Mouse (Mus musculus) layer of hippocampus, adult 9-10 months (tissue): Measurements from ENCODE around the gene Ola1.

ENCODE experiments used
- DNase-seq: peaks from one replicate; pipeline ENCODE4 v3.0.0; 2022; ENCODE audit warnings: low spot score

Gene Ola1

DNA sequence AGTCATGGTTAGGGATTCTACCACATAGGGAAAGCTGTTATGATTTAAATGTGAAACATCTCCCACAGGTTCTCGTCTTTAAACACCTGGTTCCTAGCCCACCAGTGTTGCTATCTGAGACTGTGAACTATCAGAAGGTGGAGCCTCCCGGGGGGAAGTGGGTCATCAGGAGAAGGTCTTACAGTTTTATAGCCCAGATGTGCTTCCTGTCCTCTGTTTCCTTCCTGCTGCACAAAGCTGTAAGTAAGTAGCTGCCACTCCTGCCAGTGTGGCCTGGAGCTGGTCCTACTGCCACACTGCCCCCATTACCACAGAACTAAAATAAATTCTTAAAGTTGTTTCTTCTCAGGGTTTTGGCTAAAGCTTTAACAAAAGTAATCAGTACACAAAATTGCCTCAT lies 72.6 kb downstream of the Ola1 start:
- no peak for DNase-seq

DNA sequence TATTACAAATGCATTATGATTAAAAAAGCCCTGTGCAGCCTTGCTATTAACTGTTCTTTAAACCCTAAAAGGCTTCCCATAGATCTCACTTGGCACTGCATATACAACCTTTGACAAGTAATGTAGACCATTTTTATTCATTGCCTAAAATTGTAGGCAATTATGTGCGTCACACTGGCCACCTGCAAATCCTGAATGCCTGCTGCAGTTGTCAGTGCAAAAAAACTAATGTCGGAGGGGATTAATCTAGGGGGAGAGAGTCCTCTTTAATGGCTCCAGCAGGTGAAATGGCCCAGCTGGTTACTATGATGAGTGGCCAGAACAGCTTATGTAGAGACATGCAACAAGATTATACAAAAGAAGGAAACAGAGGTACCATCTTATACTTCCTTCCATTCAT lies 75.0 kb downstream of the Ola1 start:
- DNase-seq: no peak

DNA sequence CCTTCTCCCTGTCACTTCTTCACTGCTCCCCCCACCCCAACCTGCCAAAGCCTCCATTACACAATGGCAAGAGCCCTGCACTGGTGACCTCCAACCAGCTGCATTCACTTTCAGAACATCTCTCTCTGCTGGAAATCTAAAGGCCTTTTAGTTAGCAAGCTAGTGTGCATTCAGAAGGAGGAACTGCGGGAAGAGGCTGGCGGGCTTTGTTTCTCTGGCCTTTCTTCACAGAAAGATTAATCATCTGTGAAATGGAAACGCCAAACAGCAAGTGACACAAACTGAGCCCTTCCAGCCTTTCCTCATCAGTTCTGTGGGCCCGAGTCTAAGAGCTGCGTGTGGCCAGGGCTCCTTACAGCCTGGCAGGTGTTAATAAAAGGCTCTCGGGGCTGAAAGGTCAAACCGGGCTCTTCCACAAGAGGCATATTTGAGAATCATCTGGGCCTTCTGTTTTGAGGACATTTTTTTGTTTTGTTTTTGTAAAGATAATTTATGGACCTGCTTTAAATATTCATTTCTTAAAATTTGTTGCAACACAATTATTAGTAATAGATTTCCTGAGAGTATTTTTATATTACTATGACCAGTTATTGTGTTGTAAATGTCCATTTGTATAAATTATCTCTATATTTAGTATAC lies 75.8 kb downstream of the Ola1 start:
- DNase-seq: no peak

DNA sequence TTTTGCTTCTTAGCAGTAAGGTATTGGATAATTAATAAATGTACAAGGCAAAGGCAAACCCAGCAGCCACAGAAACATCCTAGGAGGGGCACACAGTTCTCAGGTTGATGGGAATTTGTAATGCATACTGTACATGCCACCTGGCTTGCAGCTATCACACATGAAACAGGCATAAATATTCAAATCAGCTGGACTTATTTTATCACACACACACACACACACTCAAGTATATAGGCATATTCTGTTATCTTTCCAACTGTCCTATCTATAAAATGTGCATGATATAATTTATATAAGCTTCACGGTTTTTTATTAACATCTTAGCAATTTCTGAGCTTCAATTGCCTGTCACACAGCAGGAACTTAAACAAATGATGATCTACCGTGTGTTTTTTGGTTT lies 85.8 kb downstream of the Ola1 start:
- DNase-seq: no peak

DNA sequence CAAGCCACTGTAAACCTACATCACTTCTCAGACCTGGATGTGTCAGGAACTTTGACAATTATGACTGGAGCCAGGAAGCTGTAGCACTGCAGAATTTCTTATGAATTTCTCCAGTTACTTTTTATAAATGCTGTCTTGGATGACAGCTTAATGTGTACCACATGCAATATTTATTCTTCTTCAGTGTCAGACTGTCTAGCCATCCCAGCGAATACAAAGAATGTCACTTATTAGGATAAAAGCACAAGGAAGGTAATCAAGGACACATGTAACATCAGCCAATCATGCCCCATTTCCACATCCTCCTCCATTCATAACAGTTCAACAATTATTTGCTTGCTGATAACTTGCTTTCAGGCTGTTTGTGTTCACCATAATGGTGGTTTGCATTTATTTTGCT lies 91.0 kb downstream of the Ola1 start:
- no peak for DNase-seq

DNA sequence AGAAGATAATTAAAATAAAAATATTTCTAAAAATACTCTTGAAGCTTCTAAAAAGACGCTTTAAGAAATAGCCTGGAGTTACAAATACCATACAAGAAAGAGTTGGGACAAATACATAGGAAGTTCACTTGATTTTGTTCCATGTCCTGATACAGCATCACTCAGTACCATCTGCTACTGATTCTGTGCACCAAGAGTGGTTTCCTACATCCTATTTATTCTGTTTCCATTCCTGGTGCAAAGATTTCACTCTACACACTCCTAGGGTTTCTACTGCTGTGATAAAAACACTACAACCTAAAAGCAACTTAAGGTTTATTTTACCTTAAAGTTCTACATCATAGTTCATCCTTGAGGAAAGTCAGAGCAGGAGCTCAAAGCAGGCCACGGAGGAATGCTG lies 99.9 kb downstream of the Ola1 start:
- no peak for DNase-seq

DNA sequence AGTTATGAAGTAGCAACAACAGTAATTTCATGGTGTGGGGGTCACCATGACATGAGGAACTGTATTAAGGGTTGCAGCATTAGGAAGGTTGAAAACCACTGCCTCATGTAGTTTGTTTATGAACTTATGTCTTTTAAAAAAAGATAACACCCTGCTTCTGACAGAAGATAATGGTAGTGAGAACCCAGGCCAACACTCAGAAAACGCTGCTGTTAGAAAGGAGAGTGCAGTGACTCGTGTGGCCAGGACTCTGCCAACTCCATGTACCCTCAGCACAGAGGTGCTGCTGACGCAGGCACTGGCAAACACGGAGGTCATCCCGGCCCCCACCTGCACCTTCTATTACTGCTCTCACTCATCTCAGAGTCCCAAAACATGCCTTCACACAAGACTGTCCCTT lies 111.6 kb downstream of the Ola1 start:
- no peak for DNase-seq

DNA sequence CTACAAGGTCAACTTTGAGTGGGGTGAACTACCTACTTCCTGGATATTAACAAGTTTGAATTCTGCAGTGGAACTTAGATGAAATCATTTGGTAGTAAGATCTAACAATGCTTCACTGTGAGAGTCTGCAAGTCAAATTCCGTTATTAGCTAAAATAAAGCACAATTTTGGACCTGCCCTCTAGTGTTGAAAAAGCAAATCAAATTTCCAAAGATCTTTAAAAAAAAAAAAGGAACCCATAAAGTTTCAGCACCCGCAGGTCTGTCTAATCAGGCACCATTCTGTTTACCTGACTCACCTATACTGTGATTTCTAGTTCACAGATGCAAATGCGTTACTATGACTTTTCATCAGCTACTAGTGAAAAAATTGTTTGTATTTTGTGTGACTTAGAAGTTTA lies 122.2 kb downstream of the Ola1 start:
- no peak for DNase-seq

DNA sequence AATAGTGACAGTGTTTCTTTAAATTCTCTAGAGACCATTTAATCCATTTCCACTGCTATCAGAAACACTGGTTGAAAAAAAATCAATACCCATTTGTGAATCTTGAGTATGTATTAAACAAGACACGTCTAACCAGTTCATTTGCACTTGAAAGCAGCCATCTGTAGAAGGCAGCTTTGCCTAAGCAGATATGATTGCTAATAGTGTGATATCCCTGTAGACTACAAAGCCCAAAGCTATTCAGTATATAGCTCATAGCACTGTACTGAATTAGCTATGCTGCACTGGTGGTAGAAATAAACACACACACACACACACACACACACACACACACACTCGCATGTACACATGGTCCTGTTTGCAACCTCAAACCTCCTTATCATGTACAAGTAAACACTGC lies 123.4 kb downstream of the Ola1 start:
- DNase-seq: no peak

DNA sequence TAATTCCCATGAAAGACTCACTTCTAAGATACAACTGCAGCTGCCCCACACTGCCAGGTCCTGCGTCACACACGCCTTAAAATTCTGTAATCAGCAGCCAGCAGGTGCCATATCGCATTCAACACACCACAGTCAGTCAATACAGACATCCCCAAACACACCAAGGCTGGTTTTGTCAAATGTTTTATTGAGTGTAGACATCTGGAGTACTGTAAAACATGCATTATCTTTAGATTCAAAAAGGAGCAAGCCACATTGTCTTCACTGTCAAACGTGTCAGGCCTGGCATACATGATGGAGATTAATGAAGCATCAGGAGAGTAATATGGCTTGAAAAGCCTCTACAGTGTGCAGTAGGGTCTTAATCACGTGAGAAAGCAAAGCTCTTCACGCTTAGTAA lies 125.7 kb downstream of the Ola1 start:
- DNase-seq: no peak

DNA sequence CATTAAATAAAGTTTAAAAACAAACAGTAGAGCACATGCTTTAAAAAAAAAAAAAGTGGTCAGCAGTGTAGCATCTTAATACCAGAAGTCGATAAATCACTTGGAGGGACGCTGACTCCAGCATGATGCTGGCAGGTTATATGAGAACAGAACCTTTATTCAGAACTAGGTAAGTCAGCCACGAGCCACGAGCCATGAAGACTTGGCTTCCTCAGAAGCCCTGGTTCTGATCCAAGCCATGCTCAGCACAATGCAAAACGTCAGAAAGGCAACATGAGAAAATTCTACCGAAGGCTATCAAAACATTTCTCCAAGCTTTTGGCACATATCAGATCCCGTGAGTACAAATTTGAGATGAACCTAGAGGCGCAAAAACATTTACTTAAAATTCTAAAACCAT lies 127.4 kb downstream of the Ola1 start:
- no peak for DNase-seq

DNA sequence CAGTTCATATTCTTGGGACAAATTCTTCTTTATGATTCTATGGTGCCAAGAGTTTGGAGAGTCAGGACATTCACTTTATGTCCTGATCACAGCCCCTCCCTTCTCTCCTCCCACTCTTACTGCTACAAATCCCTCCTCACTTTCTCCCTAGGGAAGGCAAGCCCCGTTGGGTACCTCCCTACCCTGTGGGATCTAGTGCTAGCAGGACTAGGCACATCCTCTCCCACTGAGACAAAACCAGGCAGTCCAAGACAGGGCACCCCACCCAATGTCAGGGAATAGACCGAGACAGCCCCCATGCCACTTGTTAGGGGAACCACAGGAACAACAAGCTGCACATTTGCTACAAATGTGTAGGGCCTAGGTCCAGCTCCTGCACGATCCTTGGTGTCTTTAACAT lies 131.1 kb downstream of the Ola1 start:
- DNase-seq: no peak

DNA sequence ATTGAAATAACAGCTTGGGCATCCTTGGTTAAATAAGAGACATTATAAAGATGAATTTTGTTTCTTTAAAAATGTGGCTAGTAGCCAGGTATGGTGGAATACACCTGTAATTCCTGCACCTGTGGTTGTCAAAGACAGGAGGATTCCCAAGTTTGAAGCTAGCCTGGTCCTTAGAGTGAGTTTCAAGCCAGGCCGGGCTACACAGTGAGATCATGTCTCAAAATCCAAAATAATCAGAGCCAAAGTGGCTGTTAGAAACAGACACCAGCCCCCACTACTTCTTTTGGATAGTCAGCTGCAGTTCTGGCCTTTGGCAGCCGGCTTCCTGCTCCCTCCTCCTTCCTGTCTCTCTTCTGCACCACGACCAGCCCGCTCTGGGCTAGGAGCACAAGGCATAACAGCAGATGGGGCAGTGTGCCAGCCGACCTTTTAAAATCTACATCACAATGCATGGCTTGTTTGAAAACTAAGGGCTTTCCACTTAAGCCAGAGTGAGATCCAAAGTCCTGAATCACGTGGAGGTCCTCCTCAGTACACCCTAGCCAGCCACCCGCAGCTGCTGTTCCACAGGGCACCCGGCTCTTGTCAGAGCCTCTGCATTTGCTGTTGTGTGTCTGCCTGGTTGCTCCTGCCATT lies 132.9 kb downstream of the Ola1 start:
- DNase-seq: peak; percentile 6

DNA sequence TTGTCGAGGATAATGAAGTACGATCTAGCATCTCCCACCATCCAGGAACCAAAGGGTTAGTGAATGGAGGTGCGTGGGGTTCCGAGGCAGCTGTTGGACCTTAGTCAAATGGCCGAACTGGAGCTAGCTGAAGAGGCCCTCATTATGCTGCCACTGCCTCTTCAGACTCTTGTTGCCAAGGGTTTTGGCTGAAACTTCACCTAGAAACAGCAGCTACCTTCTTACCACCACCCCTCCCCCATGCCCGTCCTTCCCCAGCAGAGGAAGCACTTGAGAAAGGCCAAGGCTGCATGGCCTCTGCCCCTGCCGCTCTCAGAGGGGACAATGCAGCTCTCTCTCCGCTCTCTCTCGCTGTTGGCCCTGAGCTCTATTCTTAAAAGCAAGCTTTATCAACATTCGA lies 136.2 kb downstream of the Ola1 start:
- DNase-seq: no peak

DNA sequence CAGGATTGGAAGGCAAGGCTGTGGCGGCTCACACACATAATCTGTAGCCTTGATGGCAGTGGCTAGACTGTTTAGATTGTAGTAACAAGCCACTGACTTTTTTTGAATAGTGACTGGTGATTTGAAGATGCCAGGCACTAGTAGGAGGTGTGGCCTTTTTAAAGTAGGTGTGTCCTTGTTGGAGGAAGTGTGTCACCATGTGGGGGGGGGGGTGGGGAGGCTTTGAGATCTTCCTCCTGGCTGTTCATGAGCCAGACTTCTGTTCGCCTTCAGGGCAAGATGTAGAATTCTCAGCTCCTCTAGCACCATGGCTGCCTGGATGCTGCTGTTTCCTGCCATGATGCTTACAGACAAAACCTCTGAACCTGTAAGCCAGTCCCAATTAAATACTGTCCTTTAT lies 136.9 kb downstream of the Ola1 start:
- no peak for DNase-seq

DNA sequence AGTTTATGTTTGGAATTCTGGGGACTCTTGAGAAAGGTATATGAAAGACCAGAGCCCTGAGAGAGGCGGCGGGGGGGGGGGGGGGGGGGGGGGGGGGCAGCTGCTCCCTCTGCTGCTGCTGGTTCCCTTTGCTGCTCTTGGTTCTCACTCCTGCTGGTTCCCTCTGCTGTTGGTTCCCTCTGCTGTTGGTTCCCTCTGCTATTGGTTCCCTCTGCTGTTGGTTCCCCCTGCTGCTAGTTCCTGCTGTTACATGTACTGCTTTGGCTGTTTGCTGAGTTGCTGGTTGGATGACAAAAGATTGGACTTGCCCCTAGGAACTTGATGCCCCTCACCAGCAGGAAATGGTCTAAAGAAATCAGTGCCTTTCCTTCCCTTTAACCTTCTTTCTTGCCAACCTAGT lies 138.6 kb downstream of the Ola1 start:
- no peak for DNase-seq

DNA sequence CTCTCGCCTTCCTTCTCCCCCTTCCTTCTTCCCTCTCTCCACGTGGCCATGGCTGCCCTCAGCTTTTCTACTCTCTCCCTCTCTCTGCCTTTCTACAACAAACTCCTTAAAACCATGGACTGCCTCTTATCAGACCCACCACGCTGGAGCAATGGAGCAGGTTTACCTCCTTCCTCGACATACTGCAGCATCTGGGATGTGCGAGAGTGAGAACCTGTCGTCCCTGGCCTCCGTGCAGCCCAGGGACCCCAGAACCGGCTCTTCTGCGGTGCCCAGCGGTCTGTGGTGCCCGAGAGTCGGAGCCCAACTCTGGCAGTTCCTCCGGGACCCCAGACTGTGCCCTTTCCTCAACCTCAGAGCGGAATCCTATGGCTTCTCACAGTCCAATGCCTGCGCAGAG lies 139.4 kb downstream of the Ola1 start:
- DNase-seq: no peak

DNA sequence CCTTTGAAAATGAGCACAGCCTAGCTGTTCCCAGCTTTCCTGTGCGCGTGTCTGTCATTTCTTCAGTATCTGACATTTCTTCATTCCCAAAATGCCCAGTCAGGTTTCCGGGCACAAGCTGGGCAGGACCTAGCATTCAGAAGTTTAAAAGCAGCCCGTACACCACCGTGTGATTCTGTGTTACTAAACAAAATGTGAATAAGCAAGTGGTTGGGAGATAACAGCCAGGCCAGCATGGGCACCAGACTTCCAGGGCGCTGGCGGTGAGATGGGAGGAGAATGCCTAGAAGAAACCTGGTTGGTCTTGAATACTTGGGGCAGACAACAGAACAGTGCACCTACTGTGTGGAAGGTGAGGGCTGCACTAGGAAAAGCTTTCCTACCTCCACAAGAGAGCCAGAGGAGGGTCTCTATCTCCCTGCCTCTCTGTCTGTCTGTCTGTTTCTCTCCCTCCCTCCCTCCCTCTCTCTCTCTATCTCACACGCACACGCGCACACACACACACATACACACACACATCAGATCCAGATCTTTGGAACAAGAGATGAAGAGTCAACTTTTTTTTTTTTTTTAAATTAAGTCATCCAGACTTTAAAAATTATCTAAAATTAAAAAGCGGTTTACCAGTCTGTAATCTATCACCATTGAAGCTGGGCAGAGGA lies 144.8 kb downstream of the Ola1 start:
- no peak for DNase-seq

DNA sequence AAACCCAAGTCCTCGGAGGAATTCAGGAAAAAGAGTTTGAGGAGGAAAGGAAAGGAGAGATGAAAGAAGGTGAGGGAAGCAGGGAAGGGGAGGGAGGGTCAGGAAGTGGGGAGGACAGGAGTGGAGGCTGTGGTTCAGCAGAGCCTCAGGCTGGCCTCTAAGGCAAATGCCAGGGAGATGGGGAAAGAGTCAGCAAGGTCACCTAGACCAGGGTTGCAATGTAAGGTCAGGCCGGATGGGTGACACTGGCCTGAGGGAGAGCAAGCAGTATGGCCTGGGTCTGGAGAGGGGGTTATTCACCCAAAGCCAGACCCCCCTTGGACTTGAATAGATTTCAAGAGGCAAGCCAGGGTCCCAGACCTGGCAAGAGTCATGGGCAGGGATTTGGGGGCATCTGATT lies 147.5 kb downstream of the Ola1 start:
- no peak for DNase-seq

DNA sequence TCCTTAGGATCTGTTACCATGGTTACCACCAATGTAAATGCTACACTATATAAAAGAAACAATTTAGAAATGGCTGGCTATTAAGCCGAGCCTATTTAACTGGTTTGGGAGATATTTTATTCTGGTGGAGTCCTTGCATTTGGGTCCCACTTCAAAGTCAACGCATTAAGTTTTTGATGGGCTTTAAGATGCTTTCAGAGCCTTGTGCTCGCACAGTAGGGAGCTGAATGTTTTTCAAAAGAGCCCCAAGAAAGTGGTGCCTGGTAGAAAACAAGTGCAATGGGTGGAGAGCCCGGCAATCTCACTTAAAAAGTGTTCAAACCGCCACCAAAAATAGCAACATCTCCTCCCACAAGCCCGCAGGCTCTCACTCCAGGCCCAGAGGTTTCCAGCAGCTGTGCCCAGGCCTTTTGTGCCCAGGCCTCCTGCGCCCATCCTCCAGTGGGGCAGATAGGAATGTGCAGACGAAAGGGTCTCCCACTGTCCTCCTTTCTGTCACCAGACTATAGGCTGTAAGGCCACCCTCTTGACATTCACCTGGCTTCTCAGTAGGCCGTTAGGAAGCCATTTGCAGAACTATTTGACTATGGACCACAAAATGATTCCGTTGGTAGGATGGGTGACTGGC lies 148.2 kb downstream of the Ola1 start:
- DNase-seq: no peak

DNA sequence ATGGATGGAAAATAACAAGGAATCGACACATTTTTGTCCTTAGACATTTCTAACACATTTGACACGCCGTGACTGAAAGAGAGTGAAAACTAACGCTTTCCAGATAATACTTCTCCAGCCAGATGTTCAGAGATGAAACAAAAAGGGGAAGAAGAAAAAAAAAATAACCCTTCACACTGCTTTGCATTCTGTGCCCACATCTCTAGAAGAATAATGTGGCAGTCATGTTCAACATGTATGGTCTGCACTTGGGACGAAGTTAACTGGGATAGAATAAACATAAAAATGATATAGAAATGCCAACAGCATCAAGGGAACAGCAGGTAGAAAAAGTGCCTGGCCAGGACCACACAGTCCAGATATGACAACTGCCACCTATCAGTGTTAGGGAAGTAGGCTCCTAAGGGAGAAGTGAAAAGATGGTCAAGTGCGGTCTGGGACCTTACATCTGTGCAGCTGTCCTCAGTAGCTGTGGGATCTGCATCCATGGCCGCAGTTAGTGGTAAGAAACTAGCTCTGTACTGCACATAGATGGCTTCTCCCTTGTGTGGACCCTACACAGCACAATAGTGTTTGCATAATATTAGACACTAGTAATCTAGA lies 149.4 kb downstream of the Ola1 start:
- no peak for DNase-seq

DNA sequence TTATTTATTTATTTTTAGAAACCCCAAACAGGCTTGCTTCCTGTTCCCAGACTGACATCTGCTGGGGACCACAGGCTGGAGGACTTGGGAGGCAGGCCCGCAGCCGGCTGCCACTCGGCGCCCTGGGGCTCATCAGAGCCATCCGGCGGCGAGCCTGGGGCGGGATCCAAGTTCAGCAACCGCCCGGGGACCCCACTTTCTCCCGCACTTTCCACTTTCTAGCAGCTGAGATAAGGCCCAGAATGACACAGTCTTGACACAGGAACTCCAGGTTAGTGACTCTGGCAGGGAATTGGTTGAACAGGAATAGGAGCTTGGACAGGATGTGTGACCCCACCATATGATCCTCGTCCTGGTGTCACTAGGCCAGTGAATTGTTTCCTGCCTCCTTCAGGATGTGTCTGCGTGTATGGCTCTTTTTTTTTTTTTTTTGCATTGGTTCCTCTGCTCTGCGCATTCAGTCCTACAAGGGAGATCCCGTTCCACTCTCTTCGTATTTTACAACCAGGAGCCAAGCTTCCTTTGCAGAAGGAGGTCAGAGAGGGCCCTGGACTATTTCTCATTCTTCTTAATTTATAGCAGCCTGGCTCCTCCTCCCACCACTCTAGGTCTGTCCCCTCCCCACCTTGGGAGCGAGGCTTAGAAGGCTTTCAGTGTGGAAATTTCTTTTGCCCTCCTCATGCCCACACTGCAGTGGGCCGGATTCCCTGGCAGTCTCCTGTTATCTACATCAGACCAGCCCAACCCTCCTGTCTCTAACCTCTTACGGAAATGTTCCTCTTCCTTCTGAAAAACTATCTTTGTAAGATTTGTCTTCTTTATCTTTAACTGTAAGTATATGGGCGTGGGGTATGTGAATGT lies 152.2 kb downstream of the Ola1 start:
- no peak for DNase-seq
